Mouse (Mus musculus): ENCODE data around the gene Acvr2b.

Gene Acvr2b

DNA sequence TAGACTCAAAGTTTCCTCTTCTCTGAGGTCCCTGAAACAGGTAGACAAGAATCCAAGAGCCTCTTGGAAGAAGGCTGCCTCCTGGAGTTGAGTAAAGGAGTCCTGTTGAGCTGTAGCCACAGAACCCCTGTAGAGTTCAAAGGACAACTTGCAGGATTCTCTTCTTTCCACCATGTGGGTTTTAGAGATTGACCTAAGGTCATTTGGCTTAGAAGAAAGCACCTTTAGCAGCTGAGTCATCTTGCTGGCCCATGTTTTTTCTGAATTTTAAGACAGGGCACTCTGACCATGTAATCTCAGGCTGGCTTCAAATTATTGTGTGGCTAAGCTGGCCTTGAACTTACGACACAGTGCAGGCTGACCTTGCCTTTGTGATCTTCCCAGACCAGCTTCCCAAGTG, 71.1 kb downstream of the Acvr2b start:
- no peak for DNase-seq (ENCODE audit: low spot score in 2 of 2)

- DNase-seq (ENCODE audit: low spot score in 2 of 2): no peak
Measured at GRCm38 (mm10) chr9:119473608-119474164, 71.8 kb downstream of the Acvr2b start.

GRCm38 (mm10) chr9:119474717-119475611, 73.0 kb downstream of the Acvr2b start:
- peak; percentile 75 to 77 for DNase-seq (ENCODE audit: low spot score in 2 of 2)

- no peak for DNase-seq (ENCODE audit: low spot score in 2 of 2)
Measured at GRCm38 (mm10) chr9:119477754-119478153, 75.8 kb downstream of the Acvr2b start.

- DNase-seq (ENCODE audit: low spot score in 2 of 2): peak; percentile 24 to 43
Measured at GRCm38 (mm10) chr9:119478345-119478744, 76.4 kb downstream of the Acvr2b start.

- DNase-seq (ENCODE audit: low spot score in 2 of 2): peak; percentile 83 to 85
Measured at GRCm38 (mm10) chr9:119479297-119479696, 77.4 kb downstream of the Acvr2b start.

DNA sequence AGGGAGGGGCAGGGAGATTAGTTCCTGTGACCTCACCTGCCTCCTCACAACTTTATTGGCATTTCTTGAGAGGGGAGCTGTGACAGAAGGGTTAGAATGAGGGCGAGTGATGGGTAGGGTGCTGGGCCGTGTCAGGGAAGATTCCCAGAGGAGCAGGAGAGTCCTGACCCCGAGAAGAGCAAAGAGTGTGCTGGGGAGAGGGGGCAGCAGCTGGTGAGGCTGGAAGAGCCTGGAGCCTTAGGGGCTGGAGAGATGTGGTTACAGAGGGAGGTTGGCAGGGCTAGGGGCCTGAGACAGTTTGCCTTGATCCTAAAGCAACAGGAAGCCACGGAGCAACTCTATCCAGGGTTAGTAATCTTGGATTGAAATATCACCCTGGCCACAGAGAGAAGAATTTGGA, 79.7 kb downstream of the Acvr2b start:
- no peak for DNase-seq (ENCODE audit: low spot score in 2 of 2)

DNA sequence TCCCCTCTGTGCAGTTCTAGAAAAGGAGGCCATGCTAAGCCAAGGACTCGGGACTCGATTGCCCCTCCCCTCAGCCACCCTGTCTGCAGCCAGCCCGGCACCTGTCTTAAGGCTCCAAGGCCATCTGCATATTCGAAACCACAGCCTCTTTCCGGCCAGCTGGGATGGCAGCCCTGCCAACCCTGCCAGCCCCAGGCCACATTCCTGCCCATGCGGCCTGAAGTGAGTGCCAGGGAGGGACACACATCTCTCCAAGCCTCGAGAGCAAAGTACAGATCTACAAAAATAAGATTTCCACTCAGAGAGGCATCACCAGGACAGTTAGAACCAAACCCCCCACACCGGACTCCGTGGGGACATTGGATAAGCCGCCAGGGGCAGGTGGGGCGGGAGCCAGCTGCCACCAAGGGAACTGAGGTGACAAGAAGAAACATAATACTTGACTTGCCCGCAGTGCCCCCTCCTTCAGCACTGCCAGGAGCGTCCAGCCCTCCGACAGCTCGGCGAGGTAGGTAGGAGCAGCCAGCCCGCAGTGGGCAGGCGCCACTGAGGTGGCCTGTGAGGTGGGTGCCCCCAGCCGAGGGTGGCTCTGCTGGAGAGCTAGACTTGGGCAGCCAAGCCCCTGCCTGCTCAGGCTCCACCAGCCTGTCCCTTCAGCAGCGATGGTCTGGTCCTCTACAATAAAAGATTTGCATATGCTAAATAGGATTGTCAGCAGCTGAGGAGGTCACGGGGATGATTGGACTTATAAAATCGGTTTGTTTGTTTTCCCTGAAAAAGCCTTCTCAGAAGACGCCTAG, 81.8 kb downstream of the Acvr2b start:
- DNase-seq (ENCODE audit: low spot score in 2 of 2): peak; percentile 64 to 74

- peak in 1 of 2 experiments; percentile 19 for DNase-seq (ENCODE audit: low spot score in 2 of 2)
Measured at GRCm38 (mm10) chr9:119484420-119484819, 82.5 kb downstream of the Acvr2b start.
